Mouse (Mus musculus) E14TG2a.4 (cell line): Measurements from ENCODE around the gene Zbp1.

ENCODE experiments used
- H3K27me3 ChIP-seq: 2 replicates; pipeline ENCODE4 v1.6.1; 2014; ENCODE audit warnings: low read length, control low read depth; ENCODE audit not compliant: insufficient read depth
- H3K36me3 ChIP-seq: 2 replicates; pipeline ENCODE4 v1.6.1; 2014; ENCODE audit warnings: low read length, control low read depth; ENCODE audit not compliant: insufficient read depth
- H3K4me1 ChIP-seq: replicated peaks from 2 replicates; pipeline ENCODE4 v1.6.1; 2014; ENCODE audit warnings: low read depth, low read length, control low read depth
- H3K4me3 ChIP-seq: replicated peaks from 2 replicates; pipeline ENCODE4 v1.5.1; 2014; ENCODE audit warnings: mild to moderate bottlenecking, low read length
- H3K9me3 ChIP-seq: 2 replicates; pipeline ENCODE4 v1.6.1; 2014; ENCODE audit warnings: low read length, control low read depth
- CTCF ChIP-seq: conservative IDR thresholded peaks from 2 replicates; pipeline ENCODE4 v1.5.1; 2014; ENCODE audit warnings: low read length
- NANOG ChIP-seq: IDR thresholded peaks from 2 replicates; pipeline ENCODE4 v1.6.1; 2014; ENCODE audit warnings: borderline replicate concordance, low read length, mixed read lengths
- POU5F1 ChIP-seq: IDR thresholded peaks from 2 replicates; pipeline ENCODE4 v1.6.1; 2014; ENCODE audit warnings: low read length, borderline replicate concordance

The Zbp1 gene

DNA sequence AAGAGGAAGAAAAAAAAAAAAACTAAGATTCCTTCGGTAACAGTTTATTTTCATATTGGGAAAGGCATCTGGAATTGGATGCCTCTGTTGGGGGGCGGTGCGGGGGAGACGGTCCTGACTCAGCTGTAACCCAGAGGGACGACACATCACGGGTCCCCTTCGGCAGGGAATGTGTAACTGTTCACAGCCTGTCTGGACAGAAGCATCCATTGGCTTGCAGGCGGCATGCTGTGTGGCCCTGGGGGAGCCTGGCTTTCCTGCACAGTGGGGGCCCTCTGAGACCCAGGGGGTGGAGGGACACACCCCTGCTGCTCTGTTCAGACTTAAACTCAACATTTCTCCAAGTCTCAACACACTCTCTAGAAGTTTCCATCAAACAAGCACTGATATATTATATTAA is 8.1 kb upstream of the Zbp1 start:
- no peak for TF ChIP-seq POU5F1
- no peak for TF ChIP-seq NANOG
- TF ChIP-seq CTCF: no peak

DNA sequence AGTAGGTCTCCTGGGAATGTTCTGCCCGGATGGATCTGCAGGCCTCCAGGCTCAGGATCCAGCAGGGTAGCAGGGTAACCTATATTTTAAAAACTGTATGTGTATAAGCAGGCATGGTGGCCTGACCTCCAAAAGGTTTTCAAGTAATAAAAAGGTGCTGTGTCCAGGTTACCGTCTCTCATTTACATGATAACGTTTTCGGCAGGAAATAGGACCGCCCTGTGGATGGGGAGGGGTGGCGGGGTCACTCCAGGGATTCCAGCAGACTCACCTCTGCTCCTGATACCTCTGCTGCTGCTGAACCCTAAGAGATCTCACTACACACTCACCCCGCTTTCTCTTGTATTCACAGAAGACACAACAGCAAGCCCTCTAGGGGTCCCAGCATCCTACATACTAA is 7.2 kb upstream of the Zbp1 start:
- H3K27me3 ChIP-seq: no peaks in the 10 kb centered on the region
- peaks cover 83% of the 10 kb centered on the region for H3K4me1 ChIP-seq
- H3K4me3 ChIP-seq: peak overlapping the region; percentile 64
- H3K36me3 ChIP-seq: peaks cover 30% of the 10 kb centered on the region
- no peaks in the 10 kb centered on the region for H3K9me3 ChIP-seq
- TF ChIP-seq NANOG: no peak
- TF ChIP-seq POU5F1: no peak

More for the DNA sequence above, 8.1 kb upstream of the Zbp1 start:
- peaks cover 91% of the 10 kb centered on the region for H3K4me1 ChIP-seq
- peak overlapping the region; percentile 64 for H3K4me3 ChIP-seq
- no peaks in the 10 kb centered on the region for H3K27me3 ChIP-seq
- no peaks in the 10 kb centered on the region for H3K9me3 ChIP-seq
- H3K36me3 ChIP-seq: peaks cover 39% of the 10 kb centered on the region

DNA sequence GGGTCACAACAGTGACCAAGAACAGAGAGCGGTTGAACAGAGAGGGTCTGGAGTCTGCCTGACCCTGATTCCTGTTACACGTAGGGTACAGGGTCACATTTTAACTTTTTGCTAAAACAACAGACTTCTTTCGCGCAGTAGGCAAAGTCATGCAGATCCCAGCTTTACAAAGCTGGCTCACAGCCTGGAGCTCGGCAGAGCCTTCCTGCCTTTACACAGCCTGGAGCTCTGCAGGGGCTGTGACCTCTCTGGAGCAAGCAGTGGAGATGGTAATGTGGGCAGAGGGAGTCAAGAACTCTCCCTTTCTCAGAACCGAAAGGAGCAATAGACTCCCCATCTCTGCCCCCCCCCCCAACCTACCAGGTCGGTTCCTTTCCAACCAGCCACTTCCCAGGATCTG is 6.1 kb upstream of the Zbp1 start:
- TF ChIP-seq NANOG (no peak), CTCF (no peak), POU5F1 (no peak)
- Histone ChIP-seq H3K4me3 (peak overlapping the region; percentile 64), H3K9me3 (no peaks in the 10 kb centered on the region), H3K36me3 (peaks cover 20% of the 10 kb centered on the region), H3K27me3 (no peaks in the 10 kb centered on the region), H3K4me1 (peaks cover 72% of the 10 kb centered on the region)

DNA sequence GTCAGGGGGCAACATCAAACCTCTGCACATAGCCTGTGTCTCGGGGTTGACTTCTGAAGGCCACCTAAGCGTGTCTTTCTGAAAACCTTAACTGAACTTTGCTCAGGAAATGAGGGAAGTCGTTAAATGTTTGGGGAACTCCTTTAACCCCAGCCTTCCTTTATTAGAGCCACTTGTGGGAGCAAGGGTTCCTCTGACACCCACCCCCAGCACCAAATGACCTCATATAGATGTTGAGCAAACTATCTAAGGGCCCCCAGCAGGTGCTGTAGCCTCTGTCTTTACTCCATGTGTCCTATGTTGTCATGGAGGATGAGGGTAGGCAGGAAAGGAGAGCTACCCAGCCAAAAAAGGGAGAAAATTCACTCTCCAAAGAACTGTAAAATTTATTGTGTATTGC is 5.4 kb upstream of the Zbp1 start:
- H3K4me3 ChIP-seq: peak overlapping the region; percentile 17; the same call in 1 of the 2 replicates
- H3K36me3 ChIP-seq: peaks cover 20% of the 10 kb centered on the region
- TF ChIP-seq CTCF (no peak), POU5F1 (no peak), NANOG (no peak)
- no peaks in the 10 kb centered on the region for H3K9me3 ChIP-seq
- H3K4me1 ChIP-seq: peaks cover 71% of the 10 kb centered on the region
- no peaks in the 10 kb centered on the region; the same call in 1 of the 2 replicates for H3K27me3 ChIP-seq

DNA sequence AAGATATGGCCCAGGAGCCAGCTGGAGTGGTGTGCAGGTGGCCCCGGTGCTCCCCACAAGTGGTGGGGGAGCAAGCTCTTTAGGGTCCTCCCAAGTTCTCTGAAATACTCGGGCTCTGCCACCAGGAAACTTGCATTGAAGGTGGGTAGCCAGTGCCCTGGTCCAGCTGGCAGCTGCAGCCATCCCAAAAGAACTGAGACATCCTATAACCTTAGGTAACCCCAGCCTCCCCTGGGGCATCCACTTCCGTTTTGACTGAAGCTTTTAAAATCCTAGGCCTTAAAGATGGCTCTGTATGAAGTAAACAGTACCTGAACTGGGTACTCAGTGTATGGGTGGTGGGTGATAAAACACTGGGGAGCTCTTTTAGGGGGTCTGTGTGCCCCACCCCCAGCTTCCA is 4.8 kb upstream of the Zbp1 start:
- Histone ChIP-seq H3K4me1 (peaks cover 71% of the 10 kb centered on the region), H3K4me3 (no peak overlapping the region), H3K36me3 (peaks cover 15% of the 10 kb centered on the region), H3K27me3 (no peaks in the 10 kb centered on the region; the same call in 1 of the 2 replicates), H3K9me3 (no peaks in the 10 kb centered on the region)
- no peak for TF ChIP-seq NANOG
- no peak for TF ChIP-seq CTCF

DNA sequence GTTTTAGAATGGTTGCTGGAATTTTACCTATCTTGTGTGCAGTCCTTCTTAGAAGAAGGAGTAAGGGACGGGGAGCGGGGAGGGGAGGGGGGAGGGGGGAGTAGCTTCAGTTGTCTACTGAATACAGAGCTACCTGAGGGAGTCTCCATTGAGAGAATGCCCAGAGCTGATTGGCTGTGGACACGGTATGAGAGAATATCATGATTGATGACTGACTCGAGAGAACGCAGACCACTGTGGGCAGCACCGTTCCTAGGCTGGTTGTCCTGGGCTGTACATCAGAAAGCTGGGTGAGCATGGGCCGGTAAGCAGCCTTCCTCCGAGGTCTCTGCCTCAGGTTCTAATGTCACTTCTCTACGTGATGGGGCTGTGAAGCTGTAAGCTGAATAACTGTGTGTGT is 2.0 kb upstream of the Zbp1 start:
- peaks cover 66% of the 10 kb centered on the region for H3K4me1 ChIP-seq
- H3K27me3 ChIP-seq: peaks cover 16% of the 10 kb centered on the region
- TF ChIP-seq NANOG (no peak), POU5F1 (no peak), CTCF (no peak)
- no peaks in the 10 kb centered on the region for H3K9me3 ChIP-seq
- H3K4me3 ChIP-seq: no peak overlapping the region
- no peaks in the 10 kb centered on the region for H3K36me3 ChIP-seq

GRCm38 (mm10) chr2:173219256-173219954 is 682 bp upstream of the Zbp1 start:
- peak; percentile 94 for TF ChIP-seq CTCF
- TF ChIP-seq POU5F1: no peak

GRCm38 (mm10) chr2:173217763-173218258 is 912 bp downstream of the Zbp1 start:
- Histone ChIP-seq H3K4me3 (no peak overlapping the region), H3K9me3 (no peaks in the 10 kb centered on the region), H3K36me3 (no peaks in the 10 kb centered on the region), H3K4me1 (peaks cover 36% of the 10 kb centered on the region), H3K27me3 (peaks cover 19% of the 10 kb centered on the region)
- no peak for TF ChIP-seq NANOG
- TF ChIP-seq POU5F1: no peak
- no peak for TF ChIP-seq CTCF

More at GRCm38 (mm10) chr2:173219256-173219954, 682 bp upstream of the Zbp1 start:
- H3K4me3 ChIP-seq: no peak overlapping the region
- H3K4me1 ChIP-seq: peaks cover 52% of the 10 kb centered on the region
- H3K9me3 ChIP-seq: no peaks in the 10 kb centered on the region
- H3K36me3 ChIP-seq: no peaks in the 10 kb centered on the region
- H3K27me3 ChIP-seq: peaks cover 16% of the 10 kb centered on the region

DNA sequence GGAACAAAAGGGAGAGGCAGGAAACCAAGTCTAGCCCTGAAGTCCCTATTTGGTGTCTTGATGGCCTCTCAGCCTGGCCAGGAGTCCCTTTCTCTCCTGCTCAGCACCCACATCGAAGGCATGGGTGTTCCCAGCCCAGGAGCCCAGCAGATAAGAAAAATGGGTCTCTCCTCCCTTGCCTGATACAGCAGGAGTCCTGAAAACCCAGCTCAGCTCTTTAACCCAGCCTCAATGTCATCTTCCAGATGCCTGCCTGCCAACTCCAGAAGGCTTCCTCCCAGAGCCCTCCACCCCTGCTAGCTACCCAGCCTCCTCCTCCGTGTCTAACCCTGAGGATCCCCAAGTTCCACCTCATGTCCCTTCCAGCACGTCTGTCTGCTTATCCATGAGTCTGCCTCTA is 1.5 kb downstream of the Zbp1 start:
- TF ChIP-seq CTCF: no peak
- TF ChIP-seq NANOG: no peak
- no peak for TF ChIP-seq POU5F1

More for the DNA sequence above, 1.5 kb downstream of the Zbp1 start:
- Histone ChIP-seq H3K36me3 (no peaks in the 10 kb centered on the region), H3K4me3 (0 out of 2 replicates have a peak overlapping the region, but pooled peaks have one; percentile 1), H3K4me1 (peaks cover 35% of the 10 kb centered on the region), H3K27me3 (peaks cover 19% of the 10 kb centered on the region), H3K9me3 (no peaks in the 10 kb centered on the region)
